ENCODE assay signal across 8 mouse cellular contexts in the genomic region with DNA sequence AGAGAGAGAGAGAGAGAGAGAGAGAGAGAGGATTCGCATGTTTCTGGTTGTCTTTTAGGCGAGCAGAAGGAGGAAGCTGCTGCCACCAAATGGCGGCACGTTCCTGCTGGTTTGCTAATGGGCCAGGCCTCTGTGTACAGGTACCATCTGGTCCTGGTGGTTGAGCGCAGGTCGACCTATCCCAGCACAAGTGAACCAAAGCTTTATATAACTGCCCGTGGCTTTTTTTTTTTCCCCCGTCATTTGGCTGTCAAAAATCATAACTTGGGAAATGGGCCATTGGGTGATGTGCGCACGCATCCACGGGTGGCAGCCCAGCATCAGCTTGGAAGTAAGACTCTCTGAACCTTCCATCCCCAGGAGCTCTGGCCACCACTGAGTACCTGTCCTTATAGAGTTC.
DNase-seq lines count a peak whose midpoint lies in the region; ATAC-seq lines count a peak whose summit lies in the region.

No protein-coding gene starts in this region.

- DNase-seq in left cerebral cortex, adult 18-20 months (ENCODE audit: low spot score in 2 of 2) = peak; percentile 47 to 57
- no peak for DNase-seq in left cerebral cortex, adult 11 months (ENCODE audit: low spot score)
- peak; percentile 90 to 95 for DNase-seq in cerebellum, adult 18-20 months
- DNase-seq in layer of hippocampus, postnatal 10 days (ENCODE audit: low spot score in 2 of 2) = peak; percentile 55 to 61
- peak; percentile 64 to 65 for DNase-seq in right cerebral cortex, postnatal 10 days (ENCODE audit: low spot score in 2 of 2)
- DNase-seq in c-Kit-positive CD71-positive TER-119-positive erythroid progenitor cells, embryonic 14.5 days (ENCODE audit: low spot score) = no peak
- no peak for DNase-seq in T-cell, adult 2 months (ENCODE audit: low spot score)

- 0 out of 2 replicates have a peak, but pooled peaks cover 3% of the 10 kb centered on the region for H3K4me1 ChIP-seq in forebrain, embryonic 13.5 days

- 49% methylated on average over 11 of the region's 11 CpGs for WGBS in forebrain, embryonic 13.5 days

- H3K4me2 ChIP-seq in forebrain, embryonic 13.5 days = peak overlapping the region; percentile 46

- no peaks in the 10 kb centered on the region for H3K27me3 ChIP-seq in forebrain, embryonic 13.5 days

- H3K9ac ChIP-seq in forebrain, embryonic 13.5 days = no peak overlapping the region

- peak; percentile 87 for ATAC-seq in forebrain, embryonic 13.5 days

- H3K4me3 ChIP-seq in forebrain, embryonic 13.5 days = no peak overlapping the region

- no peak overlapping the region for H3K27ac ChIP-seq in forebrain, embryonic 13.5 days

- no peaks in the 10 kb centered on the region for H3K9me3 ChIP-seq in forebrain, embryonic 13.5 days (replicated peaks)

- no peaks in the 10 kb centered on the region for H3K36me3 ChIP-seq in forebrain, embryonic 13.5 days (ENCODE audit: poor library complexity, severe bottlenecking)

Comparison
In these comparisons a context has a peak if more than half of its experiments do, and no peak if none do; other contexts are left out.
1. DNase-seq: peak in left cerebral cortex, adult 18-20 months (2 of 2), cerebellum, adult 18-20 months (2 of 2), layer of hippocampus, postnatal 10 days (2 of 2) and right cerebral cortex, postnatal 10 days (2 of 2); none in left cerebral cortex, adult 11 months (single experiment), c-Kit-positive CD71-positive TER-119-positive erythroid progenitor cells, embryonic 14.5 days (single experiment) and T-cell, adult 2 months (single experiment).